Mouse (Mus musculus) 416B (cell line): ENCODE results near the gene Rab11fip3.
A peak's percentile ranks its signal among the peaks of the same experiment; 100 is the strongest.

Experiments used
- DNase-seq: peaks from one replicate; pipeline ENCODE4 v3.0.0; 2011; ENCODE audit warnings: low read depth

The Rab11fip3 gene

DNA sequence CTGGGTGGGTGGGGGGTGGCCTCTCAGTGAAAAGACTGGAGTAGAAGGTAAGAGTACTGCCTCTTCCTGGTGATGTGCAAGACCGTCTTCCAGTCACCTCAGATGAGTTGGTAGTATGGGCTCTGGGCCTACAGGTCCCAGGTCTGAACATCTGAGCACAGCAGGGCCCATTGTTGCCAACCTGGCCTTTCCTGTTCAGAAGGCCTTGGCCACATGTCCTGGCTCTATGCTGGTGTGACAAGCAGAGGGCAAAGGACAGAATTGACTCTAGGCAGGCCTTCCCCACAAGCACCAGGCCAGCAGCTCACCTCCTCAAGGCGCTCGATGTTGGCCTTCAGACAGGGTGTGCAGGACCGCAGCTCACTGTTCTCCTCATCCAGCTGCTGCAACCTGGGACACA, 77.1 kb downstream of the Rab11fip3 start:
- DNase-seq = no peak

- DNase-seq = peak; percentile 63
Observed at GRCm38 (mm10) chr17:25990331-25990730, 79.0 kb downstream of the Rab11fip3 start.

DNA sequence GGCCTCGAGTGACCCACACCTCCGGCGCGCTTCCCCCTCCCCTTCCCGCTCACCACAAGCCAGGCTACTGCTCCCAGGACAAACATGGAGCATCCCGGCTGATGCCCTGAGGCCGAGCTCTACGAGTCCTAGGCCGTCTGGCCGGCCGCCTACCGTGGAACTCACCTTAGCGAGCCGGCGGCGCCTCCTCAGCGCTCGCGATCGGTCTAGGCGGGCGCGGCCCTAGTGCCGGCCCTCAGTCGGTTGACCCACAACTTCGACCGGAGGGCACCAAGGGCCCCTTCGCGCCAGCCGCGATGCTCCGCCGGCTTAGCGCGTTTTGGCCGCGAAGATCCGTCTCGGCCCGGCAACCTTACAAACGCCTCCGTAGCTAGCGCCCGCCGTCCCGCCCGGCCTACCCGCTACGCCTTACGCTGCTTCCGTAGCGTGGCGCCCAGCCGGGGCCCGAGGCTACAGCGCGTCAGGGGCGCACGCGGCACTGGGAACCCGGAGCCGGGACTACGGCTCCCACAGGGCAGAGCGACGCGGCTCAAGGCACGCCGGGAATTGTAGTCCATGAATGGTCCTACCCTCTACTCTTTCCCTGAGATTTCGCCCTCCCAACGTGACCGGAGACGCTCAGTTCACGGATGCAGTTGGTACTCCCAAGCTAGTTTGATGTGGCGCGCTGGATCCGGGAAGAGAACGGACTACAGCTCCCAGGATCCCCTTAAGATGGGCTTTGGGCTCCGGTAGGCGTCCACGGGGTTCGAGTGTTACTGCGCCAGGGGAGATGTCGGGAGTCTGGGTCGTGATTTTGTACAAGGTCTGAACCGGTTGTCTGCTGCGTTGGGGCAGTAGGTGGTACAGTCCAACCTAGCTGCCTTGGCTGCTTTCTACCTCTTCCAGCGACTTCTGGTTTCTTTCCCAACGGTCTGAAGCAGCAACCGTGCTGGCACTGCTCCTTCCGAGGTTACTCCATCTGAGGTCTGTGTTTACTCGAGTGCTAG, 83.8 kb downstream of the Rab11fip3 start, which contains the start of gene Capn15:
TSS of gene Capn15 (minus strand) at position 491 of the 989 bp plus-strand sequence.
- DNase-seq = peak; percentile 88

DNA sequence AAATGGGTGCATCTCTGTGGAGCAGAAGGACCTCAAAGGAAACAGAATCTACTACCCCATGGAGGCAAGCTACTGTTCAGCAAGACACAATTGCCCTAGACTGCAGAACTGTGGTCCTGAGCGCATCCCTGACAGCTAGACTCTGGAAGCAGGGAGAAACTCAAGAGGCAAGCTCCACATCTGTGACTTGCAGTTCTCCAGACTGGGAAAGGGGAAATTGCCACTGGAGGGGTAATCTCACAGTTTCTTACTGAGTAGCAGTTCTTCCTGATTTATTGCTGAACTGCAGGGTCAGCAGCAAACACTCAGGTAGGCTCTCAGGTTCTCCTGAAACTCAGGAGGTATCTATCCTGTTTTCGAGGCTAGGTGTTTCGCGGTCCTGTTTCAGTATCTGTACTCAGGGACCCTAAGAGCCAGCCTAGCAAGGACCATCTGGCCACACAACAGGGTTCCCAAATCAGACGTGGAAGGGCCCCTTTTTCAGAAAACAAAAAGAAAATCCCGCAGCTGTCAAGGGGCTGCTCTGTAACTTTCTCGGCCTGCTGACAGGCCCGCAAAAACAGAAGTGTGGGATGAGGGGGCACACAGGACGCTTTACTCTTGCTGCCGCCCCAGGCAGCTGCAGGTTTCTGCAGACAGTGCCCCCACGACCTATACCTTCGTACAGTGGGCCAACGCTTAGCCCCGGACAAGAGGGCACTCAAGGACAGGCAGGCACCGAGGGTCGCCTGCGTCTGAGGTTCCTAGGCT, 84.6 kb downstream of the Rab11fip3 start:
- peak; percentile 30 for DNase-seq

DNA sequence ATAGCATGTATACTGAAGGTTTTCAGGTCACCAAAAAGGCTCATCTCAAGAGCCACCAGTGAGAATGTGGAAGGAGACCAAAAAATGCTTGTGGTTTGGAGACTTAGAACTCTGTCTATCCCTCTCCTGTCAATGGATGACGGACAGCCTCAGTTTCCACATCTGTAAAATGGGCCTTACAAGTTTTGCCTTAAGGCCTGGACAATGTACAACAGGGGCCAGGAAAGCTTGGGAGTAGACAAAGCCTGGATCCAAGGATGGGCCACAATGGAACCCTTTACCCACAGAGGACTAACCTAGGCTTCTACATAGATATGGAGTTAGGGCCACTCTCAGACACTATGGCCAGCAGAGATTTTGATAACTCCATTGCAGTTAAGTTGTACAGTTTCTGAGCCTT, 85.3 kb downstream of the Rab11fip3 start:
- DNase-seq = no peak

- DNase-seq = no peak
Observed at GRCm38 (mm10) chr17:25982913-25983312, 86.4 kb downstream of the Rab11fip3 start.

DNA sequence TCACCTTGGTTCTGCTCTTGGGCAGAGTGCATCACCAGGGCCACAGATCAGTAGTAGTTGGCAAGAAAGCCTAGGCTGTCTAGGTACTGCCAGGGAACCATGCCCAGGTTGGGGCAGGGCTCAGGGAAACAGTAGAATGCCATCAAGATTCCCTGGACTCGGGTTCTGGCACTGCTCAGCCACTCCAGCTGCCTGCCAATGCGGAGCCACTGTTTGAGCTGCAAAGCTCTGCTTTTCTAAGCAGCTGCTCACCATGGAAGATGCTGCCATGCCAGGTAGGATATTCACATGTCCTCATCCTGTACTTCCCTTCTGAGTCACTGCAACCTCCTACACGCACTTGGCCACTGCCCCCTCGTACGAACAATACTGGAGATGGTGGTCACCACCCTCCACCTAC, 88.5 kb downstream of the Rab11fip3 start:
- DNase-seq = no peak

GRCm38 (mm10) chr17:25979829-25980738, 89.3 kb downstream of the Rab11fip3 start:
- no peak for DNase-seq

DNA sequence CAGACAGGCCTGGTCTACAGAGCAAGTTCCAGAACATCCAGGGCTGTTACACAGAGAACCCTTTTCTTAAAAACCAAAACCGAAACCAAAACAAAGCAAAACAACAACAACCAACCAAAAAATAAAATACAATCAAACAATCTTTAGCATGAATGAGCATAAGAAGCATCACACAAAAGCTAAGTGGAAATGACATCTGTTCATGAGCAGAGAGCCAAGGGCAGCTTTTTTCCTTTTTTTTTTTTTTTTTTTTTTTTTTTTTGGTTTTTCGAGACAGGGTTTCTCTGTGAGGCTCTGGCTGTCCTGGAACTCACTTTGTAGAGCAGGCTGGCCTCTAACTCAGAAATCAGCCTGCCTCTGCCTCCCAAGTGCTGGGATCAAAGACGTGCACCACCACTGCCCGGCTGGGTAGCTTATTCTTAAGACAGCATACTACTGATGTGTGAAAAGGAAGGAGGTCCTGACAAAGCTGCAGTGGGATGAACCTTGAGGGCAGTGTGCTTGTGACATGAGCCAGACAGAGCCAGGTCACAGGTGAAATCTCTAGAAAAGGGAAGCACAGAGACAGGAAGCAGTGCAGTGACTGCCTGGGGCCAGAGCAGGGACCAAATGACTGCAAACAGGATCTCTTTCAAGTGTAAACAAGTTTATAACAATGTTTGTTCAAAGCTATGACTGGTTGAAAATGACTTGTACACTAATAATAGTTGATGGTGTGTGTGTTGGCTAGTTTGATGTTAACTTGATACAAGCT, 98.2 kb downstream of the Rab11fip3 start:
- DNase-seq = peak; percentile 26

- peak; percentile 22 for DNase-seq
Observed at GRCm38 (mm10) chr17:25970448-25970847, 98.9 kb downstream of the Rab11fip3 start.

DNA sequence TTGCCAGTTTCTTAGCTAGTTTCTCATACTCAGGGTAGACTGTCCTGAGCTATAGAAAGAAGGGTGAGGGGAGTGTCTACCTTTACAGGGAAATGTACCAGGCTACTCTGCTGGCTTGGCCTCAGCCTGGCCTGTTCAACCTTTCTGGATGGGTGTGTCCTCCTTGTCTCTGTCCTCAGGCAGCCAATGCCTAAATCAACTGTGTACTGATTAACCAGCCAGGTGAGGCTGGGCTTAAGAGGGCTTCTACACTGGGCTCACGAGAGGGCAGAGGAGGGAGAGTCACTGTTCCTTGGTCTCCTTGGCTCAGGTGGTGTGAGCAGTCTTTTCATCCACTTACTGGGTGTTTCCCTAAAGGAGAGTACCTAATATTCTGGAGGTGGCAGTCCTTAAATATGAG, 101.2 kb downstream of the Rab11fip3 start:
- no peak for DNase-seq

- no peak for DNase-seq
Observed at GRCm38 (mm10) chr17:25967652-25968051, 101.7 kb downstream of the Rab11fip3 start.

DNA sequence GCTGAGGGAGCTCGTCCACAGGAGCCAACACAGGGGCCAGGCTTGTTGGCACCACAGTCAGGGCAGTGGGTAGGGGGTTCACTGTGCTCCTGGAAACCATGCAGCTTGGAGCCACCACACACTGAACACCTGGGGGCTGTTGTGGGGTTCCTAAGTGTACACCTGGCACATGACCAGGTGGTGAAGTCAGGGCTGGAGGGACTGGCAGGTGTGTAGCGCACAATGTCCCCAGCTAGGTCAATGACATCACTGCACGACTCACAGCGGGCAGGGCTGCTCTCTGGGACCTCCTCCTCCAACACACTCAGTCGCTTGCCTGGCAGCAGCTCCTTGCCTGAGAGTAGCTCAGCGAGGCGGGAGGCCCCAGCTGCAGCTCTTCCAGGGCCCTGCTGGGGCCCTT, 105.1 kb downstream of the Rab11fip3 start:
- DNase-seq = no peak

- DNase-seq = no peak
Observed at GRCm38 (mm10) chr17:25962413-25962905, 106.9 kb downstream of the Rab11fip3 start.

- DNase-seq = peak; percentile 25
Observed at GRCm38 (mm10) chr17:25961566-25961965, 107.8 kb downstream of the Rab11fip3 start.

DNA sequence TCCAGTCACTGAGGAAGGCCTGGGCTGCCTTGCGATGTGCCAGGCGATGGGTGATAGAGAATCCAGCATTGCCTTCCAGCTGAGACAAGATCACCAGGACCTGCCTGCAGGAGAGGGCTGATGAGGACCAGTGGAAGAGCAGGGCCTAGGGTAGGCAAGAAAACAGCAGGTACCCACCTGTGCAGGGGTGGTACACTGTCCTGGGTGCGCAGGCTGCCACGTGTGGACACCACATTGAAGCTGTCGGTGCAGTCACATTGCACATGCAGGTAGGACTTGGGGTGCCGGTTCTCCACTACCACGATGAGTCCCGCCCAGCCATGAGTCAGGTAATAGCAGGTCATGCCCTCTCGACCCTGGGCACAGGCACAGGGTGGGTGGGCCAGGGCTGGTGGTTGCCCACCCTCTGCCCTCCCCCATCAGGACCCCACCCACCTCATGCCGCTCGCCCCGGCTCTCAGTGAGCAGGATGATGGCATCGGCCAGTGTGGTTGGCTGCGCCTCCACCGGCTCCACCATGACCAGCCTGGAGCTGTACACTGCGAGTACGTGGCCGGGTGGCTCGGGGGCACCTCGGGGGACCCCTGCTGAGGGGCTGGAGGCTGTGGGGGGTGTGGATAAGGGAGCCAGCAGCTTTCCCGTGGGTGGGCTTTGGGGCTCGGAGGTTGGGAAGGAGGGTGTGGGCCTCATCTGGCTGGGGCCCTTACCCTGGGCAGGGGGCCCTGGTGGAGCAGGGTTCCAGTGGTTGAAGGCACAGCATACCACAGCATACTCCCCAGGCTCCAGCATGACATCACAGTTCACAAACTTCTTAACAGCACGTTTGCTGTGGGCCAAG, 109.5 kb downstream of the Rab11fip3 start:
- no peak for DNase-seq

GRCm38 (mm10) chr17:25958771-25959494, 110.4 kb downstream of the Rab11fip3 start:
- DNase-seq = no peak

GRCm38 (mm10) chr17:25957586-25958051, 111.7 kb downstream of the Rab11fip3 start:
- no peak for DNase-seq

DNA sequence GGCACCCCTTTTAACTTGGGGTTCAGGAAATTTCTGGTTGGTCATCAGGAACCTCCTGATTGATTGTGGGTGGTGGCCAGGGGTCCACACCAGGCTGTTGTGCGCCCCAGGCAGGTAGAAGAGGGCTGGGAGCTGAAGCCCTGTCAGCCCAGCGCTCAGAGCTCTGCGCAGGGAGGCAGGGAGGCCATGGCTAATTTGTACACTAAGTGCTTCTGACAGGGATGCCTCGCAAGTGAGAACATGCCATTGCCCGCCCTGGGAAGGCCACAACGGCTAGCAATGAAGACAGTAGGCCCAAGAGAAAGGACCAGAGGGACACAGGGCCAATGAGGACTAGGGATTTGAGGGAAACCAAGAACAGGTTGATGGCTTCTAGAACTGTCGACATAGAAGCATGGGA, 112.7 kb downstream of the Rab11fip3 start:
- DNase-seq = no peak
